Mouse (Mus musculus) heart, postnatal 0 days (tissue): ENCODE results near the gene Pik3c2b. TPM values are rescaled to one million over a fixed set of nuclear protein-coding genes. Genes with fewer than 3 reads are reported as not detected.

Experiments
- ATAC-seq: fragments of 200-750 bp; cut with Nextera tagmentation; 2 replicates; pipeline ENCODE4 v1.8.0; 2017; ENCODE audit warnings: low read depth, moderate number of reproducible peaks, moderate library complexity; ENCODE audit not compliant: insufficient read depth
- DNase-seq: peaks from one replicate; pipeline ENCODE4 v3.0.0-alpha.2; 2016; ENCODE audit warnings: low spot score
- H3K27ac ChIP-seq: fragments of 300-500 bp; sonication (generic); 2 replicates; pipeline ENCODE4 v1.5.1; 2014; ENCODE audit warnings: low read depth, mild to moderate bottlenecking
- H3K27me3 ChIP-seq: fragments of 300-500 bp; sonication (generic); 2 replicates; pipeline ENCODE4 v1.6.1; 2014; ENCODE audit warnings: low read length, mixed read lengths; ENCODE audit not compliant: control insufficient read depth, insufficient read depth
- H3K36me3 ChIP-seq: fragments of 300-500 bp; sonication (generic); replicated peaks from 2 replicates; pipeline ENCODE4 v1.6.1; 2014; ENCODE audit warnings: low read length, mixed read lengths; ENCODE audit not compliant: control insufficient read depth, insufficient read depth
- H3K4me1 ChIP-seq: fragments of 300-500 bp; sonication (generic); 2 replicates; pipeline ENCODE4 v1.6.1; 2014; ENCODE audit warnings: antibody characterized with exemption; ENCODE audit not compliant: control insufficient read depth, insufficient read depth
- H3K4me2 ChIP-seq: fragments of 300-500 bp; sonication (generic); 2 replicates; pipeline ENCODE4 v1.6.1; 2014; ENCODE audit warnings: low read depth, mild to moderate bottlenecking, low read length, moderate library complexity
- H3K4me3 ChIP-seq: fragments of 300-500 bp; sonication (generic); 2 replicates; pipeline ENCODE4 v1.5.1; 2014; ENCODE audit warnings: low read depth, low read length
- H3K9ac ChIP-seq: fragments of 300-500 bp; sonication (generic); replicated peaks from 2 replicates; pipeline ENCODE4 v1.6.1; 2014; ENCODE audit warnings: low read depth, low read length, mixed read lengths
- H3K9me3 ChIP-seq: fragments of 300-500 bp; sonication (generic); replicated peaks from 2 replicates; pipeline ENCODE4 v1.6.1; 2016; ENCODE audit warnings: low read length; ENCODE audit not compliant: control insufficient read depth
- CTCF ChIP-seq: IDR thresholded peaks from 2 replicates; pipeline ENCODE4 v1.5.1; 2016; ENCODE audit warnings: antibody characterized with exemption, control low read depth, low read depth
- EP300 ChIP-seq: IDR thresholded peaks from 2 replicates; pipeline ENCODE4 v1.6.1; 2016; ENCODE audit warnings: antibody characterized with exemption, low read depth
- WGBS: fragments of 180-500 bp; shearing (Covaris S2); extraction: QIAGEN DNeasy Blood & Tissue Kit; methylation state at CpG from one replicate; pipeline ENCODE4 v1.1.7; 2014; 5-methylcytosine and 5-hydroxymethylcytosine counted together
- polyA plus RNA-seq: library from polyadenylated mRNA; unstranded; fragments of >200 nt; fragmentation: Nextera tagmentation; extraction: Ambion mirVana; gene quantifications from 2 replicates; pipeline ENCODE4 v1.2.1, GENCODE M21; 2015
- total RNA-seq: library from RNA; depleted of rRNA; stranded (reverse); fragments of >200 nt; gene quantifications from 2 replicates; pipeline ENCODE4 v1.2.3, GENCODE M21; 2014; ENCODE audit warnings: low replicate concordance

Gene Pik3c2b
- total and polyA plus RNA-seq, 2 experiments from 2014 or later = 7.8 to 16.3 TPM

DNA sequence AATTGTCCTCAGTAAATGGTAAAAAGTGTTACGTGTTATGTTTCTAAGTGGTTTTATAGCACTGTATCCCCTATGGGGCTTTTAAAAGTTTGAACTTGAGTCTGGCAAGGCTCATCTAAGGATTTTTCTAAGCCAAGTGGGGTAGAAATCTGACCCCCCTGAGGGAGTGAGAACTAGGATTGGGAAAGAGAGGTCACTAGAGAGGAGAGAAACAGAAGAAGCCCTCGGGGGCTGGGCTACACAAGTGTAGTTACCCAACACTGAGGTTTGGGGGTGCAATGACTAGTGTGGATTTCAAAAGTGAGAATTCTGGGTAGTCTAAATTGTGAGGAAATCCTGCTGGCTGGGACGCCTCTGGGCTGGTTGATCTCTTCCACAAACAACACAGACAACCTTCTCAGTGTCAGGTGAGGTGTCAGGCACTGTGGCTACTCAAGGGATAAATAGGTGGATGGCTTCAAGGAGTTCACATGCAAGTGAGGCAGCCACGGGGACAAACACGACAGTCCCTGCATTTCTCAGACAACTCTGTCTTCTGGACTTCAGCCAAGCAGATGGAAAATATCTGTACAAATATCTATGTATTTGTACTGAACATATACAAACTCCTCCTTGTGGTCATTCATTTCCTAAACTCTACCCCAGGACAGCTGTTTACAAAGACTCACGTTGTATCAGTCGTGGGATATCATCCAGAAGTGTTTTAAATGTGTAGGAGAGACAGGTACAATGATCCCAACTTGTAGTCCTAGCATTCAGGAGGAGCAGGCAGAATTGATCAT is 74.7 kb downstream of the Pik3c2b start:
- Histone ChIP-seq H3K27ac (no peak overlapping the region), H3K4me3 (no peak overlapping the region), H3K9me3 (no peaks in the 10 kb centered on the region), H3K27me3 (no peaks in the 10 kb centered on the region), H3K4me1 (no peaks in the 10 kb centered on the region), H3K9ac (no peak overlapping the region), H3K4me2 (no peak overlapping the region), H3K36me3 (no peaks in the 10 kb centered on the region)
- DNase-seq (no peak), ATAC-seq (no peak)
- no peak for TF ChIP-seq EP300
- no peak for TF ChIP-seq CTCF
- 50% methylated on average over 7 of the region's 7 CpGs for WGBS

GRCm38 (mm10) chr1:133121246-133121645 is 75.8 kb downstream of the Pik3c2b start:
- Histone ChIP-seq H3K36me3 (no peaks in the 10 kb centered on the region), H3K27me3 (no peaks in the 10 kb centered on the region), H3K9me3 (no peaks in the 10 kb centered on the region), H3K4me2 (no peak overlapping the region), H3K4me1 (no peaks in the 10 kb centered on the region), H3K9ac (no peak overlapping the region), H3K27ac (no peak overlapping the region), H3K4me3 (no peak overlapping the region)
- no peak for DNase-seq
- TF ChIP-seq EP300 (no peak), CTCF (no peak)
- 55% methylated on average over 6 of the region's 6 CpGs for whole genome bisulfite sequencing
- ATAC-seq = no peak

- no peak for TF ChIP-seq EP300
- no peak for TF ChIP-seq CTCF
- Histone ChIP-seq H3K9me3 (no peaks in the 10 kb centered on the region), H3K4me3 (no peak overlapping the region), H3K4me1 (no peaks in the 10 kb centered on the region), H3K36me3 (no peaks in the 10 kb centered on the region), H3K27me3 (no peaks in the 10 kb centered on the region), H3K4me2 (no peak overlapping the region), H3K9ac (no peak overlapping the region), H3K27ac (no peak overlapping the region)
- WGBS = 74% methylated on average over 6 of the region's 6 CpGs
- ATAC-seq = no peak
- DNase-seq = no peak
Observed at GRCm38 (mm10) chr1:133124137-133124536, 78.7 kb downstream of the Pik3c2b start.

- Histone ChIP-seq H3K36me3 (no peaks in the 10 kb centered on the region), H3K27me3 (no peaks in the 10 kb centered on the region), H3K9ac (no peak overlapping the region), H3K4me3 (no peak overlapping the region), H3K4me2 (no peak overlapping the region), H3K27ac (no peak overlapping the region), H3K9me3 (no peaks in the 10 kb centered on the region), H3K4me1 (no peaks in the 10 kb centered on the region)
- TF ChIP-seq CTCF (no peak), EP300 (no peak)
- WGBS = 88% methylated on average over 9 of the region's 9 CpGs
- ATAC-seq (no peak), DNase-seq (no peak)
Observed at GRCm38 (mm10) chr1:133125640-133126364, 80.3 kb downstream of the Pik3c2b start.

DNA sequence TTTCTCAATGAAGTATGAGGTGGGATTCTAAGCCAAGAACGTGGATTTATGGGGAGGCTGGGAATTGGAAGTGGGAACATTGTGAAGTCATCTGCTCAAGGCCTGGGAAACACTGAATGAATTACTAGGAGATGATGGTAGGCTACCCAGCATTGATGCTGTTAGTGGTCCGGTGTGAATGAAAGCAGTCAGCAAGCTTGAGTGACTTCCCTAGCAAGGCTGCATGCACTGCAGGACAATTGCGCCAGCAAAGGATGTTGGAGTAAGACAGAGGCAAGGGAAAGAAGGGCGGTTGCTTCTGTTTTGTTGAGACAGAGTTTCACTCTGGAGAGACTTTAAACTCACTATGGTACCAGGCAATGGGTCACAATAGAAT is 80.9 kb downstream of the Pik3c2b start:
- TF ChIP-seq EP300 (no peak), CTCF (no peak)
- no peaks in the 10 kb centered on the region for H3K27me3 ChIP-seq
- DNase-seq (no peak), ATAC-seq (no peak)
- H3K4me2 ChIP-seq = no peak overlapping the region
- no peaks in the 10 kb centered on the region for H3K9me3 ChIP-seq
- H3K27ac ChIP-seq = no peak overlapping the region
- no peak overlapping the region for H3K4me3 ChIP-seq
- no peaks in the 10 kb centered on the region for H3K36me3 ChIP-seq
- H3K4me1 ChIP-seq = no peaks in the 10 kb centered on the region
- no peak overlapping the region for H3K9ac ChIP-seq
- WGBS = 71% methylated on average over 4 of the region's 4 CpGs
